Mouse (Mus musculus) right cerebral cortex, postnatal 36 days (tissue): ENCODE measurements around the gene Dnah8.
"Not testable (repeated sequence)": the region's sequence is repeated elsewhere in the genome, so short reads cannot be mapped to it uniquely, and the experiment has no call there.

Experiments
- DNase-seq, 2 experiments: peaks; one replicate each; pipeline ENCODE4 v3.0.0; 2022; ENCODE audit warnings: low spot score in 2 of 2, mixed read lengths in 1 of 2

Gene Dnah8

DNA sequence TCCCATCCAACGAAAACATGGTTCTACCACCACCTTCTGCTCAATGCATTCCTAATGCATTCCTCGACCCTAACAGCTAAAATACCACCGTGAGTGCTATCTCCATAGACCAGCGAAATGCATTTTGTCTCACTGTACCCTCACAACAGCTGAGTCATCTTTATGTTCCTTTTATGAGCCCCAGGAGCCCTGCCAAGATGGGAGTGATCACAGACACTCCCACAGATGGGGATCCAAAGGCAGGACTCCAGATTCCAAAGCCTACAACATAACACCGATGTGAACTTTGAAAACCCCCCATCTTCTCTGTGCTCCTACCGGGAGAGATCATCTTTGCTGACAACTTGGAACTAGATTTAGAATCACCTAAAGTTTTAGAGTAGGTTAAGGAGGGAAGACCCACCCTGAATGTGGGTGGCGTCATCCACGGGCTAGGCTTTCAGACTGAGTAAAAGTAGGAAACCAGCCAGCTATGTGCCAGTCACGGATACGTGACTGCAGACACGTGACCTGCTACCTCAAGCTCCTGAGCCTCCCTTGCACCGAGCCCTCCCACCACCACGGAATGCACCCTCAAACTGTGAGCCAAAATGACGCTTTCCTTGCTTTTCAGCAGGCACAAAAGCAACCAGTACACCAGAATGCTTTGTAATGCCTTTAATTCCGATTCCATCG, 14.7 kb upstream of the Dnah8 start:
- DNase-seq: peak in 1 of 2 experiments; percentile 31

DNA sequence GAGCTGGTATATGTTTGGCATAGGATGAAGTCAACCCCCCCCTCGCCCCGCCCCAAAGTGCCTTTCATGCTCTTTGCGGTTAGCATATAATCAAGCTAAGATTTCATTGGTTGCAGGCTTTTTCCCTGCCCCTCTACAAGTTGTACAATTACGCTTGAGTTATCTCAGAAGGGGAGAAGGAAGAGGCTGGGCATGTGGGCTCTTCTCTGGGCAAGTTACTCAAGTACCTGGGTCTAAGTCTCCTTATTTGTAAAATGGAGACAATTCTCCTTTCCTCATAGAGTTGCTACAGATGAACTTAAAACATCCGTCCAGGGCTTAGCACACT, 14.2 kb upstream of the Dnah8 start:
- no peak for DNase-seq

DNA sequence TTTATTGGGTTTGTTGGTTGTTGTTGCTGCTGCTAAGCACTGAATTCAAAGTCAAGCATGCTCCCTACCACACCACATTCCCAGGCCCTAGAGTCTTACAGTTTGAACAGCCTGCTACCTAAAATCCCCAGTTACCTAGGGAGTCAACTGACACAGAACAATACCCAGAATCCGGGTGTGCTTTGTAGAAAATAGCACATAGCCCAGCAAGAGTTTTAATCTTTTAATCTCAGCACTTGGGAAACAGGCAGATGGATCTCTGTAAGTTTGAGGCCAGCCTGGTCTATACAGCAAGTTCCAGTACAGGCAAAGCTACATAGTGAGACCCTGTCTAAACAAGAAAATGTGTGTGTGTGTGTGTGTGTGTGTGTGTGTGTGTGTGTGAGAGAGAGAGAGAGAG, 13.4 kb upstream of the Dnah8 start:
- DNase-seq: no peak

DNA sequence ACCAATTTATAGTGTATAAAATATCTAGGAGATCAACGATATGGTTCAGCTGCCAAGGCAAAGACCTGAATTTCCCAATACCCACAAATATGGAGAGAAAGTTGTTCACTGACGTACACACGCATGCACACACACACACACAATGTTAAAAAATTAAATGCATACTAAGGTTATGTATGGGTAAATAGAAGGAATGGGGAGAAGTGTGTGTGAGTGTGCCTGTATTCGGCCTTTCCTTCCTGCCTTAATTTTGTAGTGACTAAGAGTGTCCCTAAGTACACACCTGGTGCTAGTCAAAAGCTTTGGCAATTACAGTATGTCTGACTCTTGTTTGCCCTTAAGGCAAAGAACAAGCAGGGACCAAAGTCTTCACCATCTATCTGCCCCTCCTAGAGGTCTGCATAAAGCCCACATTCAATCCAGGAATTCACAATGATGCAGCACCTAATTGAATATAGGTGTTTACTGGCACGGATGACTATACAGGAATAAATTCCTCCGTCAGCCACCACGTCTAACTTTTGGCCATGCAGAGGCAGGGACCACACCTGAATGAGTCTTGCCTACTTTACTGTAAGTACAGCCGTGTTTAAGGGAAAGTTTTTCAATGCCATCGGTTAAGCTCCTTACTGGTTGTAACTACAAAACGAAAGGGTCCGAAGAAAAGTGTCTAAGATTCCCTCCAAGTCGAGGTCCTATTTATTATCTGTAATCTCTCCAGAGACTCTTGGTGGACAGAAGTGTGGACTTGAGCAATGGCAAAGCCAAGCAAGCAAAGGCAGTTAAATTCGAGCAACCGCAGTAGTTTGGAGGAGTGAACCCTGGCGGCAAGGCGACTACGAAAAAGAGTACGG, 12.7 kb upstream of the Dnah8 start:
- no peak for DNase-seq

DNA sequence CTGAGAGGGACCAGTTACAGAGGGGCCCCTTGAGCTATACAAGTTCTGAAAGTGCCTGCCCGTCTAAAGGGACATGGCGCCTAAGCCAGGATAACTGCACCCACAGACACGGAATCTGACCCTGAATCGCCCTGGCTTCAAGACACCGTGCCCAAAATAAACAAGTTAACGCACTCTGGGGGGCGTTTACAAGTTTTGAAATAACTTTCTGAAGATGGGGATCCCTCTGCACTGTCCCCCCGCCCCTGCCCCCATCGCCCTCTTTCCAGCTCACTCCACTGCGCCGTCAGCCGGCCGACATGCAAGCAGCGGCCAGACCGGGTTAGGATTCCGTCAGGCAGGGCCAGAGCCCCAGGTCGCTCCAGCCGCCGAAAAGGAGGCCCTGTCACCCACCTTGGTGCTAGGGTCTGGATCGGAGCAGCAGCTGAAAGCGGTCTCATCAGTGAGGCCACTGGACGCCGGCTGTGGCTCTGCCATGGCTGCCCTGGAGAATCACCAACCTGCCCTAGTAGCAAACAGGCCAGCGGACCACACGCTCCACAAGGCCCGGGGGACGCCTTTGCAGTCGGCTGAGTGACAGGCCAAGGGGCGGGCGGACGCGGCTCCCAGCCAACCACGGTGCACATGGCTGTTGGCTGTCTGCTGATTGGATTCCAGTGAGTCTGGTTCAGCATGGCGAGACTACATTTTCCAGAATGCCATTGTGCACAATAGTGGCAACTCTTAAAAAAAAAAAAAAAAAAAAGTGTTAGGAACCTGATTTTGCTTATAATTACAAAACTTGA, 11.9 kb upstream of the Dnah8 start:
- peak; percentile 100 for DNase-seq

DNA sequence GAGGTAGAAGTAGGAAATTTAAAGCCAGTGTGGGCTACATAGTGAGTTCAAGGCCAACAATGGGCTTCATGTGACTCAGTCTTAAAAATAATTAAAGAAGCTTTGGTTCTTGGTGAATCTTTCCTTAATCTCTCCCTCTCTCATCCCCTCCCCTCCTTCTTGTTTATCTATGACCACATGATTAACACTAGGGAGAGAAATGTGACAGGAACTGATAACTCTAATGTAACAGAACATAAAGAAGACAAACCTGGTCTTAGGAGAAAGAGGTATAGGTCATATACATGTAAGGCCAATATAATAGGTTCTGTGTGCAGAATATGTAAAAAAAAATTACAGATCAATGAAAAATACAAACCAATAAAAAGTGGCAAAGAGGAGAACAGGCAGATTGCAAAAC, 10.8 kb upstream of the Dnah8 start:
- no peak for DNase-seq

DNA sequence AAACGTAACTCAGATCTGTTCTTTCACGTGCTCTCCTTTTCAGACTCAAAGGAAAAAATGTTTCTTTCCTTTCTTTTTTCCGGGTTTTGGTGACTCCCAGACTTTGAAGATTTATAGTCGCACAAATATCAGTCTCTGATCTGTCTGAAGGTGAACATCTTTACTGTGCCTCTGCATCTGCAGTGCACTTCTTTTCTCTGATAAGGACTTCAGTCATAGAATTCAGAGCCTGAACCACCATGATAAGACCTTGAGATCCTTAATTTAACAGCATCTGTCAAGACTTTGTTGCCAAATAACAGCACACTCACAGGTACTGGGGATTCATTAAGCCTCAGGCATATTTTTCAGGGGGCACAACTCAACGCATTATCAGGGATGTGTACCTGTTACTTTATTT, 8.0 kb upstream of the Dnah8 start:
- no peak for DNase-seq

DNA sequence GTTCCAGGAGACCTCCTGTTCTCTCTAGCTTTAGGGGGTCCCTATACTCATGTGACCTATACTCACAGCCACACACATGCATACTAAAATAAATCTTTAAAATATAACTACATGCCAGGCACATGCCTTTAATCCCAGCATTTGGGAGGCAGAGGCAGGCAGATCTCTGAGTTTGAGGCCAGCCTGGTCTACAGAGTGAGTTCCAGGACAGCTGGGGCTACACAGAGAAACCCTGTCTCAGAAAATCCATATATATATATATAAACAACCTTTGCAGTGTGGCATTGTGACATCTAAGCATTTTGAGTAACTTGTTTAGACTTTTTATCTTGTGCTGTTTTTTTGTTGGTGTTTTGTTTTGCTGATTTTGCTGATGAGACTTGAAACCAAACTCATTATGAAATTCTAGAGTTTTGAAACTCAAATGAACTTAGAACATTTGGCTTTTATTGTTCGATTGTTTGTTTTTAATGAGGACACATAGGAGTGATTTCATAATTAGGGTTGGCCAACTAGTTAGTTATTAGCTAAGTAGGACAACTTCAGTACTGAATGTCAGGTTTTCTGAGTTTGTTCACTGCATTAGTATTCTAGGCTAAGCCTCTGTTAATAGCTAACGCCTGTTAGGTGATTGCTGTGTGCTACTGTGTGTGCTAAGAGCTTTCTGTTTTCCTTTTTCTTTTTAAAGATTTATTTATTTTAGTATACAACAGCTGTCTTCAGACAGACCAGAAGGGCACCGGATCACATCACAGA, 5.8 kb upstream of the Dnah8 start:
- no peak for DNase-seq

DNA sequence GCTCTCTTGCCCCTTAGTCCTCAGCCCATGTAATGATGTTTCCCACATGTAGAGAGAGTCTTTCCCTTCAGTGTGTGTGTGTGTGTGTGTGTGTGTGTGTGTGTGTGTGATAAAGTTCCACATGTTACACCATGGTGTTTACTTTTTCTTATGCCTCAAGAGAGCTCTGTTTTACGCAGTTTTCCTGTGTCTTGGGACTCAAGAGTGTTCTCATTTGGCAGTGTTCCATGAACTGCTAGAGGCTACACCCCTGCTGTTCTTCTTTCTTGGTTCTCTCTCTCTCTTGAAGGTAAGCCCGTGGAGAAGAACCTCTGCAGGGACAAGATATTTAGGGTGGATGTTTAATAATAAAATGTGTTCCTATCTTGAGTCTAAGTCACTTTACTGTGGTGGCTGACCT, 5.0 kb upstream of the Dnah8 start:
- no peak for DNase-seq

DNA sequence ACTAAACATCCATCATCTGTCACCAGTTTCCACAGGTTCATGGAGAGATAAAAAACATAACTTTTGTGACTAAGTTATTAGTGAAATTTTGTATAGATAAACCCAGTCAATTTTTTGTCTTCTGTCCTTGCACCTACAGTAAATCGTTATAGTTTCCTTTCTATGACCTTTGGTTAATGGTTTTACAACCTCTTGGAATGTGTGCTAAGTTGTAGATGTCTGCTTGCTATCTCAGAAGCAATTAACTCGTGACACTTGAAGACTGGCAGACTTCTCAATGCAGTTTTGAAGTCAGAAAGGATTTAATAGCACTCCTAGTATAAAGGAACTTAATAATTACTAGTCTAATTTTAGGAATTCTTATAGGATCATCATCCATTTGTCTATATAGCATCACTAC, 3.6 kb upstream of the Dnah8 start:
- no peak for DNase-seq

DNA sequence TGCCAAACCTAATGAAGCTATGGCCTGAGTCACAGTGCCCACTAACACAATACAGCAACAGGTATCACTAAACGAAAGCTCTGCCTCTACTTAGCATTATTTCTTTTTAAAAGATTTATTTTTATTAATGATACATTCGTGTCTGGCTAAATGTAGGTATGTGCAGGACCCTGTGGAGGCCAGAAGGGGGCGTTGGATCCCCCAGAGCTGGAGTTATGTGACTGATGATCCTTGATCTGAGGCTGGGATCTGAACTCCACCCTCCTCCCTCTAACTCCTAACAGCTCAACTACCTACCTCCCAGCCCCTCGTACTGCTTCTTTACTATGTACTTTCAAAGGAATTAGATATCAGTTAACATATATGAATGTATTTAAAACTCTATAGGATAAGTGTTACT, 2.7 kb upstream of the Dnah8 start:
- no peak for DNase-seq

DNA sequence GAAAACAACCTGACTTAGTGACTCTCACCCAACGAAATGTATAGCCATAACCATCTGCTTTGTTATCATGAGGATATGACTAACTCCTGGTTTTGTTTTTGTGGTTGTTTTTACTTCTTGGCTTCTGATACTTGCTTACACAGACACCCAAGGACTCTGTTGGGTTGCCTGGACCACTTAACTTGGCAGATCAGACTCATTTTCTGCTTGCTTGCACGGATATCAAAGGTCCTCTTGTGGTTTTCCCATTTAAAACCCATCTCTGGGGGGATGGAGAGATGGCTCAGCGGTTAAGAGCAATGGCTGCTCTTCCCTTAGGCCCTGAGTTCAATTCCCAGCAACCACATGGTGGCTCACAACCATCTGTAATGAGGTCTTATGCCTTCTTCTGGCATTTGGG, 954 bp upstream of the Dnah8 start:
- DNase-seq: no peak

DNA sequence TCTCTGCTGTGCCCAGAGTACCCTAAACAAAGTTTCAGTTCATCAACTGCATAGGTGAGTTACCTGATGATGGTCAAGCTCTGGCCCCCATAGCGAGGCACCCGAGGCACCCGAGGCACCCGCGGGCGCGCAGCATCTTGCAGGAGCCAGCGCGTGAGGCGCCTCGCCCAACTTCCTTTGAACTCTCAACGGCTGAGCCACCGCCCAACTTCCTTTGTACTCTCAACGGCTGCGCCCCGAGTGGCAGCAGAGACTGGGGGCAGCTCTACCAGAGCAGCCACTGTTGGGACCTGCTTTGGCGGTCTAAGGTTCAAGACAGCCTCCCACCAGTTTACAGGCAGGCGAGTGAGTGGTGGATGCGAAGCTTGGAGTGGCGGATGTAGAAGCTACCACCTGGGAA, 2.6 kb downstream of the Dnah8 start, which contains the start of gene Glo1:
Gene Glo1 (minus strand): TSS at position 153 of the 400 bp plus-strand sequence.
- DNase-seq: not testable (repeated sequence)

DNA sequence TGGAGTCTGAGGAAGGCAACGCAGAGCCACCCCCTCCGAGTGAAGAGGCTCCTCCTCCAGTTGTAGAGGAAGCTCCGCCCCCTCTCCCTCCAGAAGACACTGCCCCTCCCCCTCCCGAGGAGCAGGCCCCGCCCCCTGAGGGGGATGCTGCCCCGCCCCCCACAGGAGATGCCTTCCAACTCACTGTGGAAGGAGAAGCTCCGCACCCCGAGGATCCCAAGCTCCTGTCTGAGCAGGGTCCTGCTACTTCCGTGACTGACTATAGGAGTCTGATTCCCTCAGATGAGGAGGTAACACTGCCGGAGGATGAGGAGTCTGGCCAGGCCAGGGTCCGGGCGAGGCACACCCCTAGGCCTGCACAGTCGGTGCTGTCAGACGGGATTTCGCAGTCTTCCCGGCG, 11.2 kb downstream of the Dnah8 start:
- DNase-seq: no peak

DNA sequence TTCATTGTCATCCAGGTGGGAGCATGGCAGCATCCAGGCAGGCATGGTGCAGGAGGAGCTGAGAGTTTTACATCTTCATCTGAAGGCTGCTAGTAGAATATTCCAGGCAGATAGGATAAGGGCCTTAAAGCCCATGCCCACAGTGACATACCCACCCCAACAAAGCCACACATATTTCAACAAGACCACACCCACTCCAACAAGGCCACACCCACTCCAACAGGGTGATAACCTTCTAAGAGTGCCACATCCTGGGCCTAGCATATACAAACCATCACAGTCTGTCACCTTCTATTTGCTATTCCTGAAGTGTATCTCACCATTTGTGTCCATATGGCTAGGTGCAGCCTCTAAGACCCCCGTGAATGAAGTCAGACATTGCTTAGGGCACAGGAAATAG, 13.6 kb downstream of the Dnah8 start:
- no peak for DNase-seq

DNA sequence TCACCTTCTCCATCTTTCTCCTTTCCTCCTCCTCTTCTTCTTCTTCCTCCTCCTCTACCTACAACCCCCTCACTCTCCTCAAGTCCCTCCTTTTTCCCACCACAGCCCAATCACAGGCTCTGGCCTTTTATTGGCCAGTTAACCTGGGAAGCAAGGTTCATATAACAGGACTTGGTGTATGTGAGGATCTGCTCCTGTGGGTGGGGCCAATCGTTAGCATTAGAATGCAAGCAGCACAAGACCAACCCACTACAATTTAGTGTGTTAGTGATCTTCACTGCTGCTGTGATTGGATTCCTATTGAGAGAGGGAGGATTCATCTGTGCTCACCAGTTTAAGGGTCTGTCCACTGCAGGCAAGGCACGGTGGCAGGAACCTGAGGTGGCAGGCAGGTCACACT, 14.8 kb downstream of the Dnah8 start:
- DNase-seq: no peak

DNA sequence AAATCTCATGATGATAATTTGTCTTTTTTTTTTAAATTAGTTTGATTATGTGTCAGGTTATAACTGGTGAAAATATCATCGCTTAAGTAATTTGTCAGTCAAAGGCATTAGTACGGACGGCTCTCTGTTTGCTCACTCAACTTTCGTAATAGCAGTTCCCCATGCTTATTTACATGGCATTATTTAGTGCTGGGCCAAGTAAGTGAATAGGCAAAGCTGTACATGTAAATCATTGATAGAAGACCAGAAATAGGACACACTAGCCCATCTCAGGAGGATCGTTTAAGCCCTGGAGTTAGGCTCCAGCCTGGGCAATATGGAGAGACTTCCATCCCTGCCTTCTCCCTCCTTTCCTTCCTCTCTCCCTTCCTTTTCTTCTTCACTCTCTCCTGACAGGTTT, 16.7 kb downstream of the Dnah8 start:
- DNase-seq: no peak

DNA sequence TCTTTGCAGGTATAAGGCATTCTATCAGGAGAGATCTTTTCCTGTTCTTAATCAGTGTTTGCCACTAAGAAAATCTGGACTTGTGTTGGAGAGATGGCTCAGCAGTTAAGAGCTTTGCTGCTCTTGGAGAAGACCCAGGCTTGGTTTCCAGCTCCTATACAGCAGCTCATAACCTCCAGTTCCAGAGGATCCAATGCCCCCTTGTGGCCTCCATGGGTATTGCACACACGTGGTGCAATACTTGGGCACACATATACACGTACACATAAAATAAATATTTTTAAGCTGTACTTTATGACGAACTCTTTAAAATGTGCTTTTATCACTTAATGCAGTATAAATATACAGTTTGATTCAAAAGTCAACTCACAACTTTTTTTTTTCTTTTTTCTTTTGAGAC, 24.6 kb downstream of the Dnah8 start:
- DNase-seq: no peak

DNA sequence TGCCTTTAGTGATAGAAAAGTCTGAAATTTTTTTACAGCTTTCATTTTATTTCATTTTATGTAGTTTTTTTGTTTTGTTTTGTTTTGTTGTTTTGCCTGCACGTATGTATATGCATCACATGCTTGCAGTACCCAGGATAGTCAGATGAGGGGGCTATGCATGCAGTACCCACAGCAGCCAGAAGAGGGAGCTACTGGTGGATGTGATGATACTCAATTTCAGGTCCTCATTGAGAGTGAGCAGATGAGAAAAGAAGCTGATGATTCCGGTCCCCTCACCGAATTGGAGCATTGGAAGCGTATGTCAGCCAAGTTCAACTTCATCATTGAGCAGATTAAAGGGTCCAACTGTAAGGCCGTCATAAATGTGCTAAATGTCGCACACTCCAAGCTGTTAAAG, 28.9 kb downstream of the Dnah8 start:
- no peak for DNase-seq

DNA sequence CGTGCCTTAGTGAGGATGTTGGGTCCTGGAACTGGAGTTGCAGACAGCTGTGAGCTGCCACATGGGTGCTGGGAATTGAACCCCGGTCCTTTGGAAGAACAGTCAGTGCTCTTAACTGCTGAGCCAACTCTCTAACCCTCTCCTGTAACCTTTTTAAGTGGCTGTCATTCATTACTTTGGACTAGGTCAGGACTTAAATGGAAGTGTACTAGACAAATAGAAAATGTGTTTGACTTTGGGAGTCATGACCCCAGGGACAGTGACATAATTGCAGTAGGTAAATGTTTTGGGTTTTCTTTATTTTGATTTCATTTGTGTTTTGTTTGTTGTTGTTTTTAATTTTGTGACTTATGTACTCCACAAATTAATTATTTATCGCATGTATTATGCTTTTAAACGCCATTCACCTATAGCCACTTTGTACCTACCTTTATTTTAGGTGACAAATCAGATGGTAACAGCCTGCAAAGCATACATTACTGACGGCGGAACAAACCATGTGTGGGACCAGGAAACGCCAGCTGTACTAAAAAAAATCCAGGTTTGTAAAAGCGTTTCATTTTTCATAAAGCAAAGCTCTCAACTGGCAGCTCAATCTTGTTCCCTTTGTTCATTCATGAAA, 33.5 kb downstream of the Dnah8 start:
- DNase-seq: no peak

DNA sequence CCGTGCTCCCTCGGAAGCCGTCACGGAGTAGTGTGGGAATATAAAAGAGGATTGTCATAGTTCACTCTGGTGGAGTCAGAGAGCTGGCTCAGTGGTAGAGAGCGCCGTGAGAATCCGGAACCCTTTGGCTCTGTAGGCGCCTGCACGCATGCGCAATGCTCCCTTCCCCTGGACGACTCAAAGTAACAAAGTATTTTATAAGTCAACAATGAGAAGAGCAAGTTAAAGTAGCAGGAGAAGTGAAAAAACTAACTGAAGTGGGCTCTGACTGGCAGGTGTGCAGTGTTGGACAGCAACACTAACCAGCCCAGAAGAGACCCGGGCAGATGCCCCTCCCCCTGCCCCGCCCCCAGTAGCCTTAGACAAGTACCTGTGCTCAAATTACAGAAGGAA, 34.0 kb downstream of the Dnah8 start:
- DNase-seq: peak; percentile 62 to 73

DNA sequence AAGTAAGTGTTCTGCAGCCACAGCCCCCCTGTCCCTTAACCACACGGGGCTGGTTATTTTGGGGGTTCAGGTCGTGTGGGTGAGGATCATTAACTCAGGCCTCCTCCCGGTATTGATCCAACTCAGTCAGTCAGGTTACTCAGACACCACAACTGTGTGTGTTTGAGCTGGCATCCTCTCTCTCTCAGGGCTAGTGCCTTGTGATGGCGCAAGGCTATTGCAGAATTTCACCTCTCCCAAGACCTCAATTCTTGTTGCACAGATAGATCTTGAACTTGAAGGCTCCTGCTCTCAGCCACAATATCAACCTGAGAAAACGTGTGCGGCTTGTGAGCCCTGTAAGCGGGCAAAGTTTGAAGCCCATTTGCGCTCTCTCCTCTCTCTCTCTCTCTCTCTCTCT, 38.0 kb downstream of the Dnah8 start:
- DNase-seq: no peak
